ENCODE assay signal across 1 mouse cellular context in the genomic region with DNA sequence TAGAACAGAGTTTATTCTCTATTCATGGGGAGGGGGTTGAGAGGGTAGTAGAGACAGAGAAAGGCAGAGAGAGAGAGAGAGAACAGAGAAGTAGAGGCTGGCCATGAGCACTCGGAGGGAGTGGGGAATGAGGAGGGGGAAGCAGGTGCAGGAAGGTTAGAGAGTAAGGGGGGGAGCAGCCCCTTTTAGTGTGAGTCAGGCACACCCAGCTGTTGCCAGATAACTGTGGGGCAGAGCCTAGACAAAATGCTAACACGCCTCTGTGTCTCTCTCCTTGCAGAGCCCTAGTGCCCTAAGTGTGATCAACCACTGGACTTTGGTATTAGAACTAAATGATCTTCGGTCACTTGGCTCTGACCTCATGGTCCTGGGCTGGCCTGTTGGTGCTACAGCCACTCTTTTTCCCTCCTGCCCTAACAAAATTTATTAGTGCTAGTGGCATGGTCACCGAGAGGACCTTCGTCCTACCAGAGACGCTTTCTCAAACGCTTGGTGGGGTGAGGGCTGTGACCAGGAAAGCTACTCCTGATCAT.
TF ChIP-seq lines count a peak whose summit lies in the region.

No protein-coding gene starts in this region.

TF ChIP-seq in MEL, 35 proteins besides CTCF, POLR2A, EP300 and RAD21 (continued from another document):
- no peak for TF ChIP-seq POLR2AphosphoS5 (IDR thresholded peaks at IDR 0.05; ENCODE audit: borderline replicate concordance, low read depth, low read length)
